Mouse (Mus musculus): ENCODE measurements at regions not wholly inside any gene's neighbourhood (a gene's known extent, or its start where the extent isn't known, plus 50 kb on each side); places are given as distances from the start of the nearest gene placed in this dataset.
"Not testable (repeated sequence)": the region's sequence is repeated elsewhere in the genome, so short reads cannot be mapped to it uniquely, and the experiment has no call there.

DNA sequence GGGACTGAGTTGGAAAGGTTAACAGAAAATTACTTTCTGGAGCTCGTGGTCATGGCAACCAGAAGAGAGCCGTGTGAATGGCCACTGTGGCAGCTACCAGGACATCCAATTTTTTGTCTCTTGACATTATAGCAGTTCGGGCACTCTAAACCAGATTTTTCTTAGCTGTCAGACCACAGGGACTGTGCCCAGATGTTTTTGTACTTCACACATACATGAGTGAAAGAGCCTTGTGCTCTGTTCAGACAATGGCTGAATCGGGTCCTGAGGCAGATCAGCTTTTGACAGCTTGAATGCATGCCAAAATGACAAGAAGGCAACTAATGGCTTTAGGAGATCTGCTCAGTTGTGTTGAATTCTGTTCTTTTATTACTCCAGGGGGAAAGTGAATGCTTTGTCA, 505.2 kb upstream of the Pdzrn3 start:
- CTCF ChIA-PET = no interaction called here

DNA sequence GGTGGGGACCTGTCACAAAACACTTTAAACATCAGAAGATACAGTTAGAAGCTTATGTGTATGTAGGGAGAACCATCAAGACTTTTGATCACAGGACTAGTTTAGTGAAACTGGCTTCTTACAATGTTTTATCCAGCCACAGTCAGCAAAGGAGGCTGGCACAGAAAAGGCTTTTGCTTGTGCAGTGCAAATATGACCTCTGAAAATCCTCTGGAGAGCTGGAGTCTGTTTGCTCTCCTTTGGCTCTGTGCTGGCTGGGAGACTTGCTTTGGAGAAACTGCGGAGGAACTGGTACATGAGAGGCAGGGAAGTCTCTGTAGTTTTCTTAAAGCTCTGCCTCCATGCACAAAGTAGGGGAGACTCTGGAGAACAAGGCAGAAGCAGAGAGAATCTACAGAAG, 497.2 kb upstream of the Pdzrn3 start:
- CTCF ChIA-PET = no interaction called here

DNA sequence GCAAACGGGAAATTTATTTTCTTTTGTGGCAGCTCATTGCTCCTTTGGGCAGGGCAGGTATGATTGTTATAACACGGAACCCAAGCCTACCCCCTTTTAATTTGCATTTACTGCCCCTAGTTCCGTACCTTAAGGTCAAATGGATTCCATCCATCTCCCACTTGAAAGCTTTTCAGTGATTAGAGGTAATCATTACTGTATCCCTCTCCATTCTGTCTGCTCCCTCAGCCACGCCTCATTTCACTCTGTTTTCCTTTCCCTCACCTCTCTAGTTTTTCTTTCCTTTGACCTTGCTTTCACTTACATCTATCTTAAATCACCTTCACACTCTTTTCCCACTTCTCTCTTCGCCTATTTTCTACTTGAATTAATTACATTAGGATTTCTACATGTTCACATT, 481.2 kb upstream of the Pdzrn3 start:
- CTCF ChIA-PET = no interaction called here

DNA sequence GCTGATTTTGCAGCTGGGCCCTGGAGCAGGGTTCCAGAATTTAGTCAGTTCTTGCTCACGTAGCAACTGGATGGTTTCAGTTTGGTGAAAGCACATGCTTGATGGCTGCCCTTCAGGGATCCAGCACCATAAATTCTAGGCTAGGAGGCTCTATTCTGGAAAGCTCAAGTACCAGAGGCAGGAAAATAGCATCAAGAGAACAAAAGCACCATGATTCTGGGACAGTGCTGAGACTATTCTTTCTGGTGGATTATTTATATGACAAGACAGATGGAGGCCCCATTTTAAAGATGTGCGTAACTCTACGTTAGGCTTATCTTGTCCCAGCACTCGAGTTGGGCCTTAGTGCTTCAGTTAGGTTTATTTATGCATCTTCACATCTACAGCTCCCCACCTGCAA, 463.0 kb upstream of the Pdzrn3 start:
- CTCF ChIA-PET = no interaction called here

DNA sequence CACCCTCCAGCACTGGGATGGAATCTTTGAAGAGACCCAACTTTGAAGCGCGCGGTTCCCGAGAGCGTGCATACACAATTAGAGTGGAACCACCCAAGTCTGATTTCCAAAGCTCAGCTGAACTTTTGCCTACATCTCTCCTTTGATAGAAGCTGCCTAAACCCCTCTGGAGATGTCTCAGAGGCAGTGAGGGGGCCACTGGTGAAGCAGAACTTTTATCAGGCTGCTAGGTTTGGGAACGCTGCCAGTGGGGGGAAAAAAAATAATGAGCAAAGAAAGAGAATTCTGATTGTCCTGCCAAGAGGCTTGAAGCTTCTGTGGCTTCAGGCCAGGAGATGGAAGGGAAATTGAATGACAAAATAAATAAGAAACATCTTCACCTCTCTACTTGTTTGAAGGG, 459.9 kb upstream of the Pdzrn3 start:
- CTCF ChIA-PET = no interaction called here

DNA sequence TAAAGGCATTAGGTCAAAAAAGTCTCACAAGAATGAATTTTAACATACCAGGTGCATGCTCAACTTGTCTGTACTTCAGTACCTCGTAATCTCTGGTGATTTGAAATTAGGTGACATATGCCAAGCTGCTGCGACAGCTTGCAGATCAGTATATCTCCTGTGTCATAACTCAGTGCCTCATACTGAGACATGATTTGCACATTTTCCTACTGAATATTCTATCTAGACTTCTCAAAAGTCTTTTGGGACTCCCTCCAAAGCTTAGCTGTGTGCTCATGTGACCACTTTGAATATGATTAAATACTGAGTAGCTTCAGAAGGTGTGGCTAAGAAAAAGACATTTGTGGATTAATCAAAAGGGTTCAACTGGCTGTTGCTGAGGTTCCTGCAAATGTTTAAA, 416.3 kb upstream of the Pdzrn3 start:
- CTCF ChIA-PET = no interaction called here

DNA sequence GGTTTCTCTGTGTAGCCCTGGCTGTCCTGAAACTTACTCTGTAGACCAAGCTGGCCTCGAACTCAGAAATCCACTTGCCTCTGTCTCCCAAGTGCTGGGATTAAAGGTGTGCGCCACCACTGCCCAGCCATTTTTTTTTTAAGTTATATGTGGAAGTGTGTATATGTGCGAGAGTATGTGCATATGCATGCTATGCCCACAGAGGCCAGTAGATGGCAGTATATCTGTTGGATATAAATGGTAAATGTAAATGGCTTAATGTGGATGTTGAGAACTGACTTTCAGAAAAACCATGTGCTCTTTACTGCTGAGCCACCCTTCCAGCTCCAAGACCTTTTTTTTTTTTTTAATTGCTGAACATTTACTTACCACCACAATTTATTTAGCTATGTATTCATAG, 400.2 kb upstream of the Pdzrn3 start:
- CTCF ChIA-PET = no interaction called here

DNA sequence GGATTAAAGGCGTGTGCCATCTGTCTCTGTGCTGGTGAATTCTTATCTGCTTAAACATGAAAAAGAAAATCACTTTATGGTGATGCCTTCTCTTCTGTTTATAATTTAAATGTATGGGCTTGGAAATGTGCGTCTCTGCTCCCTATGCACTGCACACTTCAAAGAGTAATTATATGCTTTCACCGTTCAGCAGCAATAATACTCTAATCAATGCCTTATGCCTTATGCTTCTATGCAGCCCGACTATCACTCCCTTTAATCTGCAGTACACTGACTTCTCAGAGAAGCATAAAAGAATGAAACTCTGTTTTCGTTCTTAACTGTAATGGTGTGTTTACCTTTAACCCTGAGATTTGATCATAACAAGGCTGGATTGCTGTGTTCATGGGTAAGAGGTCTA, 395.5 kb upstream of the Pdzrn3 start:
- CTCF ChIA-PET = no interaction called here

DNA sequence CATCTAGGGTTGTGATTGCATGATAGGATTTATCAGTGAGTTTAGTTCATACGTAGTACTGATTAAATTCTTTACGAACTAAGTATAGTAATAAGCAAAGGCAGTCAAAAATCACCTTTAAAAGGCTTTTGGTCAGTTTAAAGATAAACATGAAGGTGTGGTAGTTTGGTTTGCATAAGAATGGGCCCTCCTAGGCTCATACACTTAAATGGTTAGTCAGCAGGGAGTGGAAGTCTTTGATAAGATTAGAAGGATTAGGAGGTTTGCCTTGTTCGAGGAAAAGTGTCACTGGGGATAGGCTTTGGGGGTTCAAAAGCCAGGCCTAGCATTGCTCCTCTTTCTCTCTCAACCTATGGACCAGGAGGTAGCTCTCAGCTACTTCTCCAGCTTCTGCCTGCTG, 357.4 kb upstream of the Pdzrn3 start:
- CTCF ChIA-PET = no interaction called here

DNA sequence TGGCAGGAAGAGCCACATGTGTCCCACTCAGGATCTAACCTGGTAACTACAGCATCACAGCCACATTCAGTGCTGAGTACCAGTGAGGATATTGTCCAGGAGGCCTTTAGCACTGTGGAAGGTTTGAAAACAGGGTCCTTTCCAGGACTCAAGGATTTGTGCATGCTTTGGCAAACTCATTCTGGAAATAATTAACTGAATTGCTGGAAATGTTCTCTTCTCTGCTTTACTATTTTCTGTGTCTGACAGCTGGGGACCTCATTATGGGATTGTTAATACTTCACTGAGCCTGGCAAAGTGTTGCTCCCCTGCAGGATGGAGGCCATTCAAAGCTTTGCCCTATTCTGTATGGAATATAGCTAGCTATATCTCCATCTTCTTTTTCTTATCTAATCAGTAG, 342.8 kb upstream of the Pdzrn3 start:
- CTCF ChIA-PET = no interaction called here

DNA sequence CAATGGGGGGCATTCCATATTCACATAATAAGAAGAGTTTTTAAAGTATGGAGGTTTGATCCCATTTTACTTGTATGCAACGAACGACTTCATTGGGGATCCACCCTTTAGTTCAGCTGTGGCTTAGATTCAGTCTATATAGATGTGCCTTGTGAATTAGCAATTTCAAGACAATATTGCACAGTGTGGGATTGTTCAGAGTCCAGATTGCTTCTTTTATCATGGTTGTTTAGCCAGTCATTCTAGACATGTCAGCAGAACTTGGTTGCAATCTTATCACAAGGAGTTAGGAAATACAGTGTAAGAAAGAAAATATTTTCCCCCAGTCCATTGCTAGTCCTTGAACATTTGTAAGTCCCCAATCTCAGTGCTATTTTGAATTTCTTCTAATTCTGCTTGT, 312.0 kb upstream of the Pdzrn3 start:
- CTCF ChIA-PET = no interaction called here

DNA sequence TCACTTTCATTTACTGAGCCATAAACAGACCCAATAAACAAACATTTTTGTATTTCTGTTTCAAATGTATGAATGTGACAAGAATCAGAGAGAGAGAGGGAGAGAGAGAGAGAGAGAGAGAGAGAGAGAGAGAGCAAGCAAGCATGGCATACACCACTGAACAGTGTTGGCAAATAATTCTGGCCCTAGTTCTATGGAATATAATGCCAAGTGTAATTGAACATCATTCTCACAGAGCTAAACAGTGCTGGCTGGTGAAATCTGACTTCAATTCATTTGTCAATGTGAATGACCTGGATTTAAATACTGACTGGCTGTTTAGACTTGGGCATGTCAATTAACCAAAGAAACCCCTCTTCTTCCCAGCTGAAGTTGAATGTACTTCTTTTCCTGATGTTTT, 308.9 kb upstream of the Pdzrn3 start:
- CTCF ChIA-PET = no interaction called here

DNA sequence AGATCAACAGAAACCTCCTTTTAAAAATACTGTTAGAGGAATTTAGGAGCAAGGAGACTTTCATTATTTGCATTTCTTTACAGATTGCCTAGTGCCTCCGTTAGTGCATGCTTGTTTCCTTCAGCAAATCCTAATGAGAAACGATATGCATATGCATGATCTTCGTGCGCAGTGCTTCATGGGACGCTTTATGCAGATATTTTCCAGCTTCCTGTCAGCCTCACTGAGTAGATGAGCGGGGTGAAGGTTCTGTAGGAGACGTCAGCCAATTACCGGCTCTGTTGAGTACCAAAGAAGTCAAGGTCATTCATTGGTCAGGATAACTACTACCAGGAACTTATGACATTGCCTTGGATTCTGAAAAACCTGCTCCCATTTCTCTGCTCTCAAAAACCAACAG, 308.0 kb upstream of the Pdzrn3 start:
- CTCF ChIA-PET = no interaction called here

DNA sequence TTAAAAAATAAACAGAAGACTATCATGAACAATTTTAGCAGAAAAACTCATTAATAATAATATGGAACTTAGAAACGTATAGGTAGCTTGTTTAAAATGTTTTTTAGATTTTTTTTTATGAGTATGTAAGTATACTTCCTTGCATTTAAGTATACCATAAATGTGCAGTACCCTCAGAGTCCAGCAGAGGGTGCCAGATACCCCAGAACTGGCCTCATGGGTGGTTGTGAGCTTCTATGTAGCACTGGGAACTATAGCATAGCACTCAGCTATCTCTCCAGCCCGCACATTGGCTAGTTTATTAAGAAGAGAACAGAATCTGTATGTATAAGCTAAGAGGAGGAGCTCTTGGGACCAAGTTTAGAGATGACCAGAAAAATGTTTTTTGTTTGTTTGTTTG, 306.7 kb upstream of the Pdzrn3 start:
- CTCF ChIA-PET = interaction anchor here (0.7 kb wide), 1 partner anchor 136 kb away, joined by 4 read pairs; no protein-coding TSS in a partner anchor

DNA sequence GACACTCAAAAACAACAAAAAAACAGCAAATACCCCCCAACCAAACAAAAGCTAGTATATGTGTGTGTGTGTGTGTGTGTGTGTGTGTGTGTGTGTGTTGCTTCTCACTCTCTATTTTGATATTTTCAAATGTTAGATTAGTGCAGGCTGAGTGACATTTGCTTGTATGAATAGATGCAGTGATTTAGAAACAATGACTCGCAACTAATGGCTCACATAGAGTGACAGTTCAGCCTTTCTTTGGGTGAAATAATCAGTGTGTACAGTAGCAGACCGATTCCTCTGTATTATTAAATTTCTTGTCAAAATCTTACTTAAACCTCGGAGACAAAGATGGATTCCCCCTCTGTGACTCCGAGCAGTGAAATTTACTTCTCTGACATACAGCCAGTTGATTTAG, 297.1 kb upstream of the Pdzrn3 start:
- CTCF ChIA-PET = no interaction called here

DNA sequence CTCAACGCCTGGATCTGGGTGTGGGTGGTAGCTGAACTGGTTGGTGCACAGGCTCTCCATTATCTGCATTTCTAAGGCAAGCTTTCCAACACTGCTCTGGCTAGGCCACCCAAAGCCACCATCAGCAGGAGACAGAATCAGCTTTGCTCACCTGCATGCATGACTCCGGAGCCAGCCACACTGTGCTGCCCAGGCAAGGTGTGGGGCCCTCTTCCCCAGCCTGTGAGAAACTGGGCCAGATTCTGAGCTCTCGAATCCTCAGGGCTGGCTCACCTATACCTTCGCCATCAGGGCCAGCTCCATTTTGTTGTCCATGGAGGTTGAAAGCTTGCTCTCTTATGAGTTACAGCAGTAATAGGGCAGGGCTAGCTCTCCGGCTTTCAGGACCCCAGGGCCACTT, 293.1 kb upstream of the Pdzrn3 start:
- CTCF ChIA-PET = no interaction called here

DNA sequence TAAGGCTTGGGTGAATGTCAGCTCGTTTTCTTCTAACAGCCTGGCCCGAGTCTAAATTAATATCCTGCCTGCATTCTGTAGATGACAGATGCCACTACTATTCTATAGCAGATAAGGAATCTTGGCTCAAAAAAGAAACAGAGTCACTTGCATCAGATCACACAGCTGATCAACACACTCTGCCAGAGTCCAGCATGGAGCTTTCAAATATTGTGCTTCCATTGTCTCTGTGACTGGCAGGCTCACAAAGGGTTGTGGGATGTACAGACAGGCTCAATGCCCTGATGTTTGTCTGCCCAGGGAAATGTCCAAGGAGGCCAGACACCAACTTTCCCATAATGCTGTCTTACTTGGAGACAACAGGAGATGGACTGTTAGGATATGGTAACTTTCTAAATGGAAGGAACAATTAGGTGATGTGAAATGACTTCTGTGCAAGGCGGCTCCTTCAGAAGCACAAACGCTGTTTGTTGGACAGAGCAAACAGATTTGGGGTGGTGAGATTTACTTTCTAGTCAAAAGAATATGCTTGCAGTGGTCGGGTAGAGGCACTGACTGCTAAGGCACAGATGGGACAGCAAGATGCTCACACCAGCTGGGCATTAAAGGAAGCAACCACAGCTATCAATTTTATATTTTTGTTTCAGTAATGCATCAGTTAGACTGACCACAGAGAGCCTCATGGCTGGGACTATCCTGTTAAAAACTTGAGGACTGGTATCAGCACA, 291.6 kb upstream of the Pdzrn3 start:
- CTCF ChIA-PET = no interaction called here

DNA sequence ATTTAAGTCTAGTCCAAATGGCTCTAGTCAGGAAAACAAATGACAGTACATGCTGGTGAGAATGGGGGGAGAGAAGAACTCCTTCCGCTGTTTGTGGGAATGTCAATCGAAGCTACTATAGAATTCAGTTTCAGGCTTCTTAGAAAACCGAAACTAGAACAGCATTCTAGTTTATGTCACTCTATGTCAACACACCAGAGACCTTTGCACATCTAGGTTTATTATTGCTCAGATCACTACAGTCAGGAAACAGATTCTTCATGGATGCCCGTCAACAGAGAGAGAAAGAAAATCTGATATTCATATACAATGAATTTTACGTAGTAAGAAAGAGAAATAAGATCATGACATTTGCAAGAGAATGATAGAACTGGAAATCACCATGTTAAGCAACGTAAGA, 276.7 kb upstream of the Pdzrn3 start:
- CTCF ChIA-PET = no interaction called here

DNA sequence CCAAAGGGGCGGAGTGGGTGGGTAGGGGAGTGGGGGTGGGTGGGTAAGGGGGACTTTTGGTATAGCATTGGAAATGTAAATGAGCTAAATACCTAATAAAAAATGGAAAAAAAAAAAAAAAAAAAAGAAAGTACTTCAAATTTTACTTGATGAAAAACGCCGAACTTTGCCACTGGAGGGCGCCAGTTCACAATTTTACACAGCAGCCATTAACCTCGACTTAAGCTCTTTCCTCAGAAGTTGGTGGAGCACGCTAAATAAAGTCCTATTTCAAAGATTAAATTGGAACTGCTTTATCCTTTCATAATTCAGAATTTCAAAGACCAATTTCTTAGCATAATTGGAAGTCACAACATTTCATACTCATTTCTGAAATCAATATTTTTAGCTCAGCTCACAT, 272.7 kb upstream of the Pdzrn3 start:
- CTCF ChIA-PET = not testable (repeated sequence)

DNA sequence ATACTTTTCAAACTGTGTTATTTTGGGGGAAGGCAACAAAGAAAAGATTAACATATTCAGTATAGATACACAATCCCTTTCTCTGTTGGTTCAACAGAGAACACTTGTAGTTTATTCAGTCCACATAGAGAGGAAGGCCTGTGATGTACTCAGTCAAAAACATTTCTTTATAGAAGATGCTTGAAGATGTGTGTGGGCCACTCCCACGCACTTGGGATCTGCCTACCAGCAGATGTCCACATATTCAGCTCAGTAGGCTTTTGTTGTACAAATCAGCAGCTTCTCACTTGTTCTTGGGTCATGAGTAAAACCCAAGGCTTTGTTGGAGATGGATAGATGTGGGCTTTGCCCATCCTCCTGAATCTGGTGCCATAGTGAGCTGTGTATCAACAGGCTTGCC, 239.6 kb upstream of the Pdzrn3 start:
- CTCF ChIA-PET = no interaction called here

DNA sequence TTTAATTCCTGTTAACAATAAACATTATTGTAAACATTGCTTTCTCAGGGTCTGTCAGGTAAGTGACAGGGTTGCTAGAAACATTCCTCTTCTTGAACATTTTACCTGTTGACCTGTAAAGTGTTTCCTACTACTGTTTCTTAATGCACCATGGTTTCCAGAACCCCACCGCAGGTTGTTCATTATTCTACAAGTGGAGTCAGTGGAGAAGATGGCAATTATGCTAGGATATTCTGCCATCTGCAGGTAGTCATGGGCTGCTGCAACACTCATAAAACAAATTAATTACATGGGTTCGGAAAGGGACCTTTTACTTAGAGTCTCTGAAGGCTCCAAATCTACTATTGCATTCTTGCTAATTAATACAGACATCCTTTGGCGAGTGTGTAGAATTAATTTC, 239.1 kb upstream of the Pdzrn3 start:
- CTCF ChIA-PET = no interaction called here

DNA sequence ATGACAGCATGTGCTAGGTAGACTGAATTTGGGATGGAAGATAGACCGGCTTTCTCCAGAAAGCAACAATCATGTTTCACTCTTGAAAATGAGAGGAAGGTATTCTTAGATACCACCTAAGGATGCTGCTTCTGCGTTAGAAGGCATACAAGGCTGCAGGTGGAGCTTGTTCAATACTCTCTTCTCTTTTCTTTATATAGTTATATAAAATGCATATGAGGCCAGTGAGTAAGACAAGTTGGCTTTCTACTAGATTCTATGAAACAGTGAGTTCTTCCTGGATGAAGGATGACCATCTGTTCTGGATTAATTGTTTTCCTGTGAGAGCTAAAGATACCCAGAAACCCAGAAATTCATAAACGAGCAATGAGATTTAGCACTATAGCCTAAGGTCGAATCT, 231.3 kb upstream of the Pdzrn3 start:
- CTCF ChIA-PET = no interaction called here

DNA sequence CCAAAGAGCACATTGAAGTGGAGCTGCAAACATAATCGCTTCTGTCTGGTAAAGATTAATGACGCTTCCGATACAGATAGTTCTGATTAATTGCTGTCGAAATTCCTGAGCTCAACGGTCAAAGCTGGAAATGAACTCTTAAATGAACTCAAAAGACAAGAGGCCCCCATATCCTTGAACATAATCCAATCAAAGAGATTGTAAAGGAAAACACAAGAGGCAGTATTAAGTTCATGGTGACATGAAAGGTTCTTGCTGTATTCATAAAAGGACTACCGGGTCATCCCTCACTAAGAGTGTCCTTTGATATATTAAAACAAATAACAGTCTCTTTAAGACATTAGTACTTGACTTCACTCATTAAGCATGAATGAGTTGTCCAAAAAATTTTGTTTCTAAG, 225.4 kb upstream of the Pdzrn3 start:
- CTCF ChIA-PET = no interaction called here

DNA sequence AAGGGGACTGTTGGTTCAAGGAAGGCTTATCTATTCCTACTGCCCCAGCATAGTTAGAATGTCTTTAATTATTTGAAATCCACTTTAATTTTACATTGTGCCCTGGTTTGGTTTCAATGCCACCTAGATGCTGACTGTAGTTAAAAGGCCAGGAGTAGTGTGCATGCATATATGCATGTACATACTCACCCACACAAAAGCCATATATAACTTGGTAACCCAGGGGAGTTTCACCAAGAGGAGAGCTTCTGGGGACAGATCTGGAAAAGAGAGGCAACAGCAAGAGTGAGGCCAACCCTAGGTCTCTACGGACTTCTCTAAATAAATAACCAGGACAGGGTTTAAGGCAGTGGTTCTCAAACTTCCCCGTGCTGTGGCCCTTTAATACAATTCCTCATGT, 219.3 kb upstream of the Pdzrn3 start:
- CTCF ChIA-PET = no interaction called here
